Mouse (Mus musculus): ENCODE data around the gene Psen2. TPM values are rescaled to one million over a fixed set of nuclear protein-coding genes. Genes with fewer than 3 reads are reported as not detected.

Gene Psen2
- polyA plus RNA-seq, 1 experiment from 2014 or later, result 12.3 TPM

GRCm38 (mm10) chr1:180255294-180256117, 7.7 kb downstream of the Psen2 start:
- no peaks in the 10 kb centered on the region for H3K27me3 ChIP-seq (replicated peaks; ENCODE audit: control insufficient read depth, insufficient read depth, low read length)
- peak; percentile 62 for ATAC-seq
- H3K4me3 ChIP-seq (ENCODE audit: low read depth, low read length), result peak overlapping the region; percentile 64
- H3K9me3 ChIP-seq (ENCODE audit: control insufficient read depth), result no peaks in the 10 kb centered on the region
- no peaks in the 10 kb centered on the region; the same call in 1 of the 2 replicates for H3K4me1 ChIP-seq (replicated peaks; ENCODE audit: control insufficient read depth, insufficient read depth, low read length)
- peak overlapping the region; percentile 94 for H3K4me2 ChIP-seq (replicated peaks; ENCODE audit: low read depth)
- 3% methylated on average over 33 of the region's 33 CpGs for WGBS
- H3K27ac ChIP-seq (ENCODE audit: low read depth, low read length), result peak overlapping the region; percentile 86
- peak overlapping the region; percentile 70 for H3K9ac ChIP-seq (ENCODE audit: low read depth, low read length)
- H3K36me3 ChIP-seq (ENCODE audit: control insufficient read depth, insufficient read depth), result no peaks in the 10 kb centered on the region; the same call in 1 of the 2 replicates
- TF ChIP-seq CTCF (IDR thresholded peaks at IDR 0.05; ENCODE audit: low read depth), result no peak; the same call in 1 of the 2 replicates

DNA sequence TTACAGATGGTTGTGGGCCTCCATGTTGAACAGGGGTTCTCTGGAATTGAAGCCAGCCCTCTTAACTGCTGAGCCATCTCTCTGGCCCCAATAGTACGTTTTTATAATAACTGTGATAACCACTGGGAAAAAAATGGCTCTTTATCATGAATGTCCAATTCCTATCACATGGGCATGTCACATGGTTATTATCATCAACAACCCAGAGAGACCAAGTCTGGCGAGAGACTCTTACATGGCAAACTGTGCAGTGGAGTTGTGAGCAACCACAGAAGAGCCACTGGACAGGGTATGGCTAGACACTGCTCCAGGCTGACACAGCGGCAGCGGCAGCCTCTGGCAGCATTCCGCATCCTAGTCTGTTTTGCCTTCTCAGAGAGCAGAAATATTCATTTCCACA, 8.9 kb downstream of the Psen2 start:
- H3K36me3 ChIP-seq (ENCODE audit: control insufficient read depth, insufficient read depth), result no peaks in the 10 kb centered on the region; the same call in 1 of the 2 replicates
- no peak for ATAC-seq
- no peaks in the 10 kb centered on the region; the same call in 1 of the 2 replicates for H3K4me1 ChIP-seq (replicated peaks; ENCODE audit: control insufficient read depth, insufficient read depth, low read length)
- H3K27me3 ChIP-seq (replicated peaks; ENCODE audit: control insufficient read depth, insufficient read depth, low read length), result no peaks in the 10 kb centered on the region
- 78% methylated on average over 5 of the region's 5 CpGs for WGBS
- no peaks in the 10 kb centered on the region for H3K9me3 ChIP-seq (ENCODE audit: control insufficient read depth)
- TF ChIP-seq CTCF (IDR thresholded peaks at IDR 0.05; ENCODE audit: low read depth), result no peak
- no peak overlapping the region for H3K27ac ChIP-seq (ENCODE audit: low read depth, low read length)
- H3K4me3 ChIP-seq (ENCODE audit: low read depth, low read length), result no peak overlapping the region
- no peak overlapping the region for H3K4me2 ChIP-seq (replicated peaks; ENCODE audit: low read depth)
- no peak overlapping the region for H3K9ac ChIP-seq (ENCODE audit: low read depth, low read length)

DNA sequence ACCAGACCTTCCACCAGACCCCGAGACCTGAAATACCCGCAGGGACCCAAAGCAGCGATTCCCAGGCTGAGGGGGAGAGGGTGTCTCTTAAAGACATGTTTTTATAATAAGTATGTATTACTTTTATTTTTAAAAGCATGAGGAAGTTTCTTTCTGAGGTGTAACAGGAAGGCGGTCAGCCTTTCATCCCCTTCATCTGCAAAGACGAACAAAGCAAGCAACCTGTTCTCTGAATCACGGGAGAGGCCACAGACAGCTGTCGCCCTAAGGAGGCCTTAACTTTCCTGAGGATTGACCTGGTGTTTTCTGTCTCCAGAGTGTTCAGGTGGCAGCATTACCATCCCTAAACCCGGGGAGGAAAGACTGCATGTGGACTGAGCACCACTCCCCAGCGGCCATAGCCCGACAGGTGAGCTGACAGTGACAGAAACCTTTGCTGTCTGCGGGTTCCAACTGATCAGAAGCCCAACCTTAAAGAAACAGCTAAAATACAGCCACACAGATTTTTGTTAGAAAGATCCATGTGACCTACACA, 10.5 kb downstream of the Psen2 start:
- WGBS, result 84% methylated on average over 11 of the region's 11 CpGs
- Histone ChIP-seq H3K4me2 (replicated peaks; ENCODE audit: low read depth) (no peak overlapping the region), H3K9ac (ENCODE audit: low read depth, low read length) (no peak overlapping the region), H3K4me1 (replicated peaks; ENCODE audit: control insufficient read depth, insufficient read depth, low read length) (no peaks in the 10 kb centered on the region; the same call in 1 of the 2 replicates), H3K4me3 (ENCODE audit: low read depth, low read length) (no peak overlapping the region), H3K27ac (ENCODE audit: low read depth, low read length) (no peak overlapping the region), H3K27me3 (replicated peaks; ENCODE audit: control insufficient read depth, insufficient read depth, low read length) (no peaks in the 10 kb centered on the region), H3K9me3 (ENCODE audit: control insufficient read depth) (no peaks in the 10 kb centered on the region), H3K36me3 (ENCODE audit: control insufficient read depth, insufficient read depth) (no peaks in the 10 kb centered on the region; the same call in 1 of the 2 replicates)
- TF ChIP-seq CTCF (IDR thresholded peaks at IDR 0.05; ENCODE audit: low read depth), result no peak
- no peak for ATAC-seq

DNA sequence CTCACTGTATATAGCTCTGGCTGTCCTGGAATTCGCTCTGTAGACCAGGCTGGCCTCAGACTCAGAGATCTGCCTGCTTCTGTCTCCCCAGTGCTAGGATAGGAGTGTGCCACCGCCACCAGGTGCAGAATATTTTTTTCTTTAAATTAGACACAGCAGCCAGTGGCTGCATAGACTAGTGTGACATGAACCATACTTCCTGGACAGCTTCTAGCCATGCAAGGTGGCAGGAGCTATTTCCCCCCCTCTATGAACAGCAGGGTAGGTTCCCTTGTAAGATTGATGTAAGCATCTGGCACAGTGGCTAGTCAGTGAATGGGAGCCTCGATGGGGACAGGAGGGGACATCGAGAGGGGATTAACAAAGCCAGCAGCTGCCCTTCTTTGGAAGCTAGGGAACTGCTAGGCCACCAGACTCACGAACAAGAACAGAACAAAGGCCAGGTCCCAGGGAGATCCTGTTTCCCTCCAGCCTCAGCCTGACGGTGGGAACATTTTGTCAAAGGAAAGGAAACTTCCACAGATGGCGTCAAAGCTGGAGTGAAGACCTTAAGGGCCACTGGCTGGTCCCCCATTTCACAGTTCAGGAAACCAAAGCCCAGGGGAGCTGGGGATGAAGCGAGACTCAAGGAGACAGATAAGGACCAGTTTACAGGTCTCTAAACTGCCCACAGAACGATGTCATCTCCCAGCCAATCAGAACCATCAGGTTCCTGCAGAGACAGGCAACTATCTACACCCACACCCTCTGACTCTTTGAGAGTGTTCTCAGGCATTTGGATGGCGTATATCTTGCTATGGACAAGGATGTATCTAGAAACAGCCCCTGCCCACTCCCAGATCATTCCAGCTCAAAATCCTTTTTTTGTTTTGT, 11.8 kb downstream of the Psen2 start:
- H3K36me3 ChIP-seq (ENCODE audit: control insufficient read depth, insufficient read depth), result no peaks in the 10 kb centered on the region; the same call in 1 of the 2 replicates
- no peaks in the 10 kb centered on the region for H3K27me3 ChIP-seq (replicated peaks; ENCODE audit: control insufficient read depth, insufficient read depth, low read length)
- no peak overlapping the region for H3K4me2 ChIP-seq (replicated peaks; ENCODE audit: low read depth)
- ATAC-seq, result no peak
- no peaks in the 10 kb centered on the region for H3K9me3 ChIP-seq (ENCODE audit: control insufficient read depth)
- TF ChIP-seq CTCF (IDR thresholded peaks at IDR 0.05; ENCODE audit: low read depth), result no peak
- no peak overlapping the region for H3K4me3 ChIP-seq (ENCODE audit: low read depth, low read length)
- H3K27ac ChIP-seq (ENCODE audit: low read depth, low read length), result no peak overlapping the region
- WGBS, result 77% methylated on average over 10 of the region's 10 CpGs
- no peak overlapping the region for H3K9ac ChIP-seq (ENCODE audit: low read depth, low read length)
- H3K4me1 ChIP-seq (replicated peaks; ENCODE audit: control insufficient read depth, insufficient read depth, low read length), result no peaks in the 10 kb centered on the region; the same call in 1 of the 2 replicates

DNA sequence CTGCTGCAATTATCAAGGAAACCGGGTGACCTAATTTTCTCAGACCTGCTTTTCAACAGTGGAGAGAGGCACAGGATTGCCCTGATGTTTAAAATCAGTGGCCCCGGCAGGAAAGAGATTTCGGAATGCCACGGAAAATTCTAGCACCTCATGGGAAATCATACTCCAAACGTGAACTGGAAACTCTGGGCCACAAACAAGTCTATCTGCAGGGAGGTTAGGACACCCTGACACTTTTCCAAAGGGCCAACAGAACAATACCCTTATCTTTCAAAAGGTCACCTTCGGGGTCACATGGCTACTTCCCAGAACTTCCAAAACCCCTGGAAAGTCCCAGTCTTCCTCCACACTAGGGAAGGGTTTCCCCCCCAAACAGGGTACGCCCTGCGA, 12.8 kb downstream of the Psen2 start:
- Histone ChIP-seq H3K9ac (ENCODE audit: low read depth, low read length) (no peak overlapping the region), H3K36me3 (ENCODE audit: control insufficient read depth, insufficient read depth) (no peaks in the 10 kb centered on the region; the same call in 1 of the 2 replicates), H3K9me3 (ENCODE audit: control insufficient read depth) (no peaks in the 10 kb centered on the region), H3K4me1 (replicated peaks; ENCODE audit: control insufficient read depth, insufficient read depth, low read length) (no peaks in the 10 kb centered on the region; the same call in 1 of the 2 replicates), H3K27ac (ENCODE audit: low read depth, low read length) (no peak overlapping the region), H3K27me3 (replicated peaks; ENCODE audit: control insufficient read depth, insufficient read depth, low read length) (no peaks in the 10 kb centered on the region), H3K4me2 (replicated peaks; ENCODE audit: low read depth) (no peak overlapping the region), H3K4me3 (ENCODE audit: low read depth, low read length) (no peak overlapping the region)
- TF ChIP-seq CTCF (IDR thresholded peaks at IDR 0.05; ENCODE audit: low read depth), result no peak
- WGBS, result 68% methylated on average over 8 of the region's 8 CpGs
- ATAC-seq, result no peak

All from intestine, postnatal 0 days (tissue).